Mouse (Mus musculus) spleen, adult 2 months (tissue): Measurements from ENCODE around the gene Tgfbr2. TPM values are rescaled to one million over a fixed set of nuclear protein-coding genes. Genes with fewer than 3 reads are reported as not detected.

ENCODE experiments used
- DNase-seq, 2 experiments: peaks; one replicate each; pipeline versions ENCODE4 v3.0.0 to v3.0.0-alpha.2; 2012 to 2021; ENCODE audit warnings: low spot score in 2 of 2, low read depth in 1 of 2
- H3K27ac ChIP-seq: fragments of 200-500 bp; 2 replicates; pipeline ENCODE4 v1.5.1; 2012; ENCODE audit warnings: low read length, inconsistent platforms; ENCODE audit not compliant: insufficient read depth
- H3K27me3 ChIP-seq: fragments of 200-500 bp; 2 replicates; pipeline ENCODE4 v1.6.1; 2012; ENCODE audit warnings: mild to moderate bottlenecking, moderate library complexity, low read length, inconsistent platforms; ENCODE audit not compliant: control insufficient read depth, insufficient read depth
- H3K36me3 ChIP-seq: fragments of 200-500 bp; 2 replicates; pipeline ENCODE4 v1.6.1; 2012; ENCODE audit warnings: mild to moderate bottlenecking, low read length, inconsistent platforms; ENCODE audit not compliant: control insufficient read depth, insufficient read depth
- H3K4me1 ChIP-seq: fragments of 200-500 bp; 2 replicates; pipeline ENCODE4 v1.6.1; 2011; ENCODE audit warnings: inconsistent platforms; ENCODE audit not compliant: control insufficient read depth, insufficient read depth, insufficient read length
- H3K4me3 ChIP-seq: fragments of 200-500 bp; 2 replicates; pipeline ENCODE4 v1.5.1; 2011; ENCODE audit warnings: mild to moderate bottlenecking, inconsistent platforms; ENCODE audit not compliant: insufficient read depth, insufficient read length; ENCODE audit errors: extremely low read depth
- CTCF ChIP-seq: fragments of 200-500 bp; IDR thresholded peaks from 2 replicates; pipeline ENCODE4 v1.5.1; 2011; ENCODE audit warnings: mild to moderate bottlenecking, inconsistent platforms; ENCODE audit not compliant: insufficient read depth, insufficient read length, insufficient replicate concordance; ENCODE audit errors: extremely low read depth
- POLR2A ChIP-seq: fragments of 200-500 bp; IDR thresholded peaks from 2 replicates; pipeline ENCODE4 v1.6.1; 2011; ENCODE audit warnings: low read depth, low read length, inconsistent platforms
- WGBS: fragments of 180-500 bp; shearing (Covaris S2); methylation state at CpG from one replicate; pipeline ENCODE4 v1.1.7; 2018; 5-methylcytosine and 5-hydroxymethylcytosine counted together
- polyA plus RNA-seq: library from polyadenylated mRNA; depleted of rRNA; stranded (reverse); fragments of >200 nt; gene quantifications from 2 replicates; pipeline ENCODE4 v1.2.3, GENCODE M21; 2012

Tgfbr2 gene
- polyA plus RNA-seq, 1 experiment = 57.1 TPM

- Histone ChIP-seq H3K4me3 (no peak overlapping the region), H3K4me1 (peaks cover 28% of the 10 kb centered on the region), H3K27ac (peak overlapping the region; percentile 55; the same call in 1 of the 2 replicates), H3K36me3 (peaks cover 8% of the 10 kb centered on the region; the same call in 1 of the 2 replicates), H3K27me3 (no peaks in the 10 kb centered on the region)
- 26% methylated on average over 7 of the region's 7 CpGs for WGBS
- TF ChIP-seq POLR2A = no peak
- TF ChIP-seq CTCF = no peak
- DNase-seq = no peak
Observed at GRCm38 (mm10) chr9:116160860-116161259, 14.3 kb downstream of the Tgfbr2 start.

GRCm38 (mm10) chr9:116160067-116160466, 15.1 kb downstream of the Tgfbr2 start:
- Histone ChIP-seq H3K4me3 (no peak overlapping the region), H3K27me3 (no peaks in the 10 kb centered on the region), H3K36me3 (peaks cover 11% of the 10 kb centered on the region), H3K27ac (no peak overlapping the region), H3K4me1 (peaks cover 21% of the 10 kb centered on the region)
- no peak for TF ChIP-seq CTCF
- no peak for TF ChIP-seq POLR2A
- 31% methylated on average over 3 of the region's 3 CpGs for WGBS
- no peak for DNase-seq

- Histone ChIP-seq H3K27ac (no peak overlapping the region), H3K36me3 (peaks cover 20% of the 10 kb centered on the region), H3K4me1 (peaks cover 17% of the 10 kb centered on the region), H3K27me3 (no peaks in the 10 kb centered on the region), H3K4me3 (no peak overlapping the region)
- 82% methylated on average over 5 of the region's 5 CpGs for WGBS
- no peak for DNase-seq
- no peak for TF ChIP-seq CTCF
- no peak for TF ChIP-seq POLR2A
Observed at GRCm38 (mm10) chr9:116156501-116156900, 18.7 kb downstream of the Tgfbr2 start.

- DNase-seq = no peak
- no peaks in the 10 kb centered on the region for H3K27me3 ChIP-seq
- H3K4me1 ChIP-seq = peaks cover 8% of the 10 kb centered on the region; the same call in 1 of the 2 replicates
- peaks cover 17% of the 10 kb centered on the region for H3K36me3 ChIP-seq
- H3K4me3 ChIP-seq = no peak overlapping the region
- no peak overlapping the region for H3K27ac ChIP-seq
- TF ChIP-seq POLR2A (no peak), CTCF (no peak)
- 68% methylated on average over 4 of the region's 4 CpGs for WGBS
Observed at GRCm38 (mm10) chr9:116152878-116153277, 22.3 kb downstream of the Tgfbr2 start.

- 82% methylated on average over 7 of the region's 7 CpGs for WGBS
- no peak for DNase-seq
Observed at GRCm38 (mm10) chr9:116150725-116151396, 24.3 kb downstream of the Tgfbr2 start.

GRCm38 (mm10) chr9:116148809-116149208, 26.4 kb downstream of the Tgfbr2 start:
- H3K27me3 ChIP-seq = no peaks in the 10 kb centered on the region
- no peak for DNase-seq
- WGBS = 96% methylated on average over 7 of the region's 7 CpGs
- H3K27ac ChIP-seq = no peak overlapping the region
- H3K4me3 ChIP-seq = no peak overlapping the region
- no peak for TF ChIP-seq CTCF
- TF ChIP-seq POLR2A = no peak
- peaks cover 7% of the 10 kb centered on the region for H3K36me3 ChIP-seq
- H3K4me1 ChIP-seq = peaks cover 35% of the 10 kb centered on the region; the same call in 1 of the 2 replicates

More at GRCm38 (mm10) chr9:116150725-116151396, 24.3 kb downstream of the Tgfbr2 start:
- TF ChIP-seq POLR2A (no peak), CTCF (no peak)
- Histone ChIP-seq H3K27ac (no peak overlapping the region), H3K36me3 (peaks cover 15% of the 10 kb centered on the region), H3K27me3 (no peaks in the 10 kb centered on the region), H3K4me1 (peaks cover 18% of the 10 kb centered on the region; the same call in 1 of the 2 replicates), H3K4me3 (no peak overlapping the region)

- DNase-seq = no peak
- peak overlapping the region; percentile 68 for H3K27ac ChIP-seq
- H3K36me3 ChIP-seq = peaks cover 1% of the 10 kb centered on the region; the same call in 1 of the 2 replicates
- H3K4me3 ChIP-seq = peak overlapping the region; percentile 16; the same call in 1 of the 2 replicates
- no peaks in the 10 kb centered on the region for H3K27me3 ChIP-seq
- WGBS = 56% methylated on average over 9 of the region's 9 CpGs
- no peak for TF ChIP-seq CTCF
- no peak for TF ChIP-seq POLR2A
- H3K4me1 ChIP-seq = peaks cover 38% of the 10 kb centered on the region
Observed at GRCm38 (mm10) chr9:116146235-116146634, 28.9 kb downstream of the Tgfbr2 start.
